Mouse (Mus musculus) left cerebral cortex, adult 18-20 months (tissue): ENCODE measurements around the gene Dlgap4. TPM values are rescaled to one million over a fixed set of nuclear protein-coding genes. Genes with fewer than 3 reads are reported as not detected.
"Not testable (repeated sequence)": the region's sequence is repeated elsewhere in the genome, so short reads cannot be mapped to it uniquely, and the experiment has no call there.

Source experiments
- DNase-seq, 2 experiments: peaks; one replicate each; pipeline ENCODE4 v3.0.0; 2021 to 2022; ENCODE audit warnings: low spot score in 2 of 2, mixed read lengths in 1 of 2
- total RNA-seq, 2 experiments: library from RNA; stranded (reverse); gene quantifications; 2 replicates each; pipeline ENCODE4 v1.2.3; 2021

Gene Dlgap4
- total RNA-seq, 2 experiments from 2014 or later, result 215 to 219 TPM

DNA sequence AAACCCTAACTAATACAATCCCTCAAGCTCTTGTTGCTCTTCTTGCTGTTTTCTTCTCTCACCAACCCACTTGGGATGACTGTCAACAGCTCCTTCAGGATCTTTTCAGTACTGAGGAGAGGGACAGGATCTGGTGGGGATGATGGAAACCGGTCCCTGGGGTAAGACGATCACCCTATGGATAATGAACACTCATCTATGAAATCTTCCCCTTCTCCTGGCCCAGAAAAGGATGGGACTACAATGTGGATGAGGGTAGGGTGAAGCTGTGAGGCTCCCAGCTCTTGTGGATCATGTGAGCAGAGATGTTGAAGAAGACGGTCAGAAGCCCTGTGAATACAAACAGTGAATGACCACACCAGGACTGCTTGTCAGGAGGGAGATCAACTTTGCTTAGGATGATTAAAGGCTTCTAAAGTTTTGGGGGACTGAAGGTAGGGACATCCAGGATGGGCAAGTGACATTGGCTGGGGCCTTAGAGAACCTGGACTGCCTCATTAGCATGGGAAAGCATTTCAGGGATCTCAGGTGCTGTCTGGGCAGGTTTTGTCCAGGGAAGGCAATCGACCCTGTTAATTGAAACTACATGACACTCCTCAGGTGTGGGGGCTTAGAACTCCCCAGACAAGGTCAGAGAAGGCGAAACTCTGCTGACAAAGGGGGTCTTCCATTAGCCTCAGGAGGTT lies 173.7 kb downstream of the Dlgap4 start:
- no peak for DNase-seq

DNA sequence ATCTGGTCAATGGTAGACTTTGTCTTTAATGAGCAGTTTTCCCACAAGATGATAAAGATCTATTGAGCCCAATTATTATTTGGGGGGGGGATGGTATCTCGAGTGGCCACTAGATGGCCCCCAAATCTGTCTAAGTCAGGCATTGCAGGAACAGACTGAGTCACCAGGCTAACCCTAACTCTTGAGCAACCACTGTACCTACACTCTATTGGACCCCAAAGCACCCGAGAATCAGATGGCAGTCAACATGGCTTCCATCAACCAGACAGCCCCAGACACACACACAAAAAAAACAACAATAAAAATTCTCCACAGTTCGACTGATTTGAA lies 174.2 kb downstream of the Dlgap4 start:
- no peak for DNase-seq

DNA sequence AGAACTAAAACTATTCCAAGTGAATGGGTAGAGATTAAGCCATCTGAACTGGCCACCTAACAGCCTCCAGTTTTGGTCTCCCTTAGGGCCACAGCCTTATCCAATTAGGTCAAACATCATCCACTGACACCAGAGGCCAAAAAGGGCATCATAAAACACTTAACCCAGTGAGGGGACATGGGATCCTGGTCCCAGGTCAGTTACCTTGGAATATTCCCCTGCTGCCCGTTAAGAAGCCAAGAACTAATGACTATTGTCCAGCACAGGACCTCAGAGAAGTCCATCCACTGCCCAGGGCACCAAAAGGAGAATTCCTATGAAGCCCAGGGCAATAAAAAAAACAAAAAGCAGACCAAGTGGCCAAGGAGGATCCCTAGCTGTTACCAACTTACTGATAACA lies 175.3 kb downstream of the Dlgap4 start:
- DNase-seq, result no peak

DNA sequence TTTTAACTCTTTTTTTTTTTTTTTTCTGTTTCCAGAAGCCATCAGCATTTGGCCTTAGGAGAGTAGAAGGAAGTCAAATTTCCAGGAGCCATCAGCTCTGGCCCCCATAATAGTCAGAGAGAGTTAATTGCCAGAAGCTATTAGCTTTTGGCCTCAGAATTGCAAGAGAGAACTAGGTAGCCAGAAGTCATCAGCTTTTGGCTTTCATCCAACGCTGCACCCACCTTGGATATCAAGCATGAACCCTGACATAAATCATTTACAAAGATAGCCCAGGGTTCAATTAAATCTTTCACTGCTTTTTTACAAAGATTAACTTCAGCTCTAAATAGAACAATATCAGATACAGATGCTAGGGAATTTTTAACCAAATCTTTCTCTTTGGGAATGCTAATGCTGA lies 185.0 kb downstream of the Dlgap4 start:
- no peak for DNase-seq

DNA sequence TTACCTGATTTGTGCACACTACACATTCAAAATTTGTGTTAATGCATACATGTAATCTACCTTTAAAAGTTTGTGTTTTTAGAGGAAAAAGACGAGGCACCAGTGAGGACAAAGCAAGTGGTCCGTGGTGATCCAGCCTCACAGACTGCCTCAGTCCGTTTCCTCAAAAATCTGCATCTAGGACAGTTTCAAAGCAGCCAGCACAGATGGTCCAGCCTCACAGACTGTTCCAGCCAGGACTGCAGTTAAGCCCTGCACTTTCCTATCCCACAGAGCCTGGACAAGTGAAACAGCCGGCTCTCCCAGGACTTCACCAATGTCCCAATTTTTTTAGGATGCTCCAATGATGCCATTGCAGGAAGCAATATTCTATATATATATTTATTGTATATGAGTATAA lies 187.5 kb downstream of the Dlgap4 start:
- no peak for DNase-seq

DNA sequence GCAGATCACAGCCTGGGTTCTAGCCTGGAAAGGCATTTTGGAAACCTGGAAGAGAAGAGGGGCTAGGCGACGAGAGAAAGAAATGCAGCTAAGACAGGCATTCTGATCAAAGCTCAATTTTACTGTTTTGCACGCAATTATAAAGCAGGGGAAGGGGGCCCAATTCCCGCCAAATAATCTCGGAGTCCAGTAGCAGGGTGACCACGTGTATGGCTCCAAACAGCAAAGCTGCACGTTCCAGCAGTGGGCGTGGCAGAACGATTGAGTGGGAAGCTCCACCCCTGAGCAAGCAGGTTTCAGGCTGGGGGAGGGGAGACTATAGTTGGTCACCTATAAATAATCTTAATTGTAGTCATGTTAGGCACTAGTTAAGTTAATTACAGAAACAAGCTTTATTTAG lies 188.6 kb downstream of the Dlgap4 start:
- DNase-seq, result not testable (repeated sequence)

DNA sequence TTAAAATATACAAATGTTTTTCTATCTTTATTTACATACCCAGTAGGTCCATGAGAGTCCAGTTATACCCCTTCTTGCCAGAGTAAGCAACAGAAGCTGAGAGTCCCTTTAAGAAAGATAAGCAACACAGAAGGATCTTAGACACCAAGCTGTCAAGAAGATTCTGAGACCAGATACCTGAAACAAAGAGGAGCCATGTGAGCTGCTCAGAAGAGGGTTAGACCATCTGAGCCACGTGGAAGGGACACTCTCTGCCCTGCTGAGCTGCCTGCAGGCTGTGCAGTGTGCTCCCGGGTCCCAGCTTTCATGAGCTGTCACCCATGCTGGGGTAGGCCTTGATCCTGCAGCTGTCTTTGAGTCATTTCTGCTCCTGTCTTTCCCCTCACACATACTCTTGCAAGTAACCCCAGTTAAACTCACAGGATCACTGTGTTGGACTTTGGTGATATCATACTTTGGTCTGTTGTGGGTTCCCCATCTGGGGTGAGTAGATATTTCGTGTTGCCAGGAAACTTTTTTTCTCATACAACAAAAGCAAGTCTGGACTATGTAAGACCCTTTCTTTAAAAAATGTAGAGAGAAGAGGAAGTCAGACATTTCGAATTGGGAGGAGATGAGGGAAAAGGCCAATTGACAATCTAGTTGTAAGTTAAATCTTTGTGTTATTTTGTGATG lies 190.3 kb downstream of the Dlgap4 start:
- no peak for DNase-seq

DNA sequence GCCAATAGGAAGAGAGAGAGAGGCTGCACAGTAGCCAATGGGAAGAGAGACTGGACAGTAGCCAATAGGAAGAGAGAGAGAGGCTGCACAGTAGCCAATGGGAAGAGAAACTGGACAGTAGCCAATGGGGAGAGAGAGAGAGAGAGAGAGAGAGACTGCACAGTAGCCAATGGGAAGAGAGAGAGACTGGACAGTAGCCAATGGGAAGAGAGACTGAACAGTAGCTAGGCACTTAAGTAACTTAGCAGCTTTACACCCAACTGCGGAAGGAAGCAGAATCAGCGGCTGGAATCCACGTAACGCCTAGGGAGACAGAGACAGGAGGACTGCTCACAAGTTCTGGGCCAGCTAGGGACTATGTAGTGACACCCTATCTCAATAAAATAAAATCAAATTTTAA lies 191.1 kb downstream of the Dlgap4 start:
- DNase-seq, result no peak

DNA sequence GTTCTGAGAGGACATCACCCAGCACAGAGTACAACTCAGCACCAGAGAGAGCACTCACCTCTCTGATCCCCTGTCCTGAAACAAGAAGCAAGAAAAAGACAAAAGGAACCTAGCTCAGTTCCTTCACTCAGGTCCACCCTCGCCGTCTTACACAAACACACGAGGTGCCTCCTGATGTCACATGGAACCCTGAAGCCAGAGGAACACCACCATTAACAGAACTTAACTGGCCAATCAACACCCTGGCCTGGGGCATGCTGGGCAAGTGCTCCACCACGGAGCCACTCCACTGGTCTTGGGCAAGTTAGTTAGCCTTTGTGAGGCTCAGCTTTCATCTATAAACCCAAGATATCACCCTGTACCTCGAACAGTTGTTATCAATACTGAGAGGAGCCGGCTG lies 193.4 kb downstream of the Dlgap4 start:
- DNase-seq, result no peak

DNA sequence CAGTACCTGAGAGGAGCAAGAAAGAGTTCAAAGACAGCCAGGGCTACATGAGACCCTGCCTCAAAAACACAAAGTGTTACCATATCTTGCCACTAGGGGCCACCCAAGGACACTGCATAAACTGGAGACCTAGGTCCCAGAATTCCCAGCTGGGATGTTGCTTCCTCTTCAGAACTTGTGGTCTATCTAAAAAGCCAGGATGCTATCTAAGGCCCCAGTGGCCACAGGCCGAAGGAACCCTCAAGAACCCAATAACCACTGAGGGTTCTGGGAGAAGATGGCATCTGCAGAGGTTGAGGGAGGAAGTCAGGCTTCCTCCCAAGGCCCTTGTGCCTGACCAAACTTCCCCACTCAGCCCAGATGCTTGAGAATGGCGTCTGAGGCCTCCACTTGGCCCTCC lies 196.1 kb downstream of the Dlgap4 start:
- peak; percentile 43 to 63 for DNase-seq

DNA sequence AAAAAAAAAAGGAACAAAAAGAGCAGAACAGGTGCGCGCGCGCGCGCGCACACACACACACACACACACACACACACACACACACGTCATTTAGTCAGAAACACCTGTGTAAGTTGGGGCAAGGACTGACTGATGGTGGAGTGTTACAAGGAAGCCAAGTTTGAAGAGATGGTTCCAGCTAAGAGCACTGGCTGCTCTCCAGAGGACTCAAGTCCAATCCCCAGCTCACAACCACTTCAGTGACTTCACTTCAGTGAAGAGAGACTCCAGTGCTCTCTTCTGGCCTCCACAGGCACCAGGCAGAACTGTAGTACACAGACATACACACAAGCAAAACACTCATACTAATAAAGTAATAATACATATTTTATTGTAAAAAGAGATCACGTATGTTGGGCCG lies 197.2 kb downstream of the Dlgap4 start:
- no peak for DNase-seq

DNA sequence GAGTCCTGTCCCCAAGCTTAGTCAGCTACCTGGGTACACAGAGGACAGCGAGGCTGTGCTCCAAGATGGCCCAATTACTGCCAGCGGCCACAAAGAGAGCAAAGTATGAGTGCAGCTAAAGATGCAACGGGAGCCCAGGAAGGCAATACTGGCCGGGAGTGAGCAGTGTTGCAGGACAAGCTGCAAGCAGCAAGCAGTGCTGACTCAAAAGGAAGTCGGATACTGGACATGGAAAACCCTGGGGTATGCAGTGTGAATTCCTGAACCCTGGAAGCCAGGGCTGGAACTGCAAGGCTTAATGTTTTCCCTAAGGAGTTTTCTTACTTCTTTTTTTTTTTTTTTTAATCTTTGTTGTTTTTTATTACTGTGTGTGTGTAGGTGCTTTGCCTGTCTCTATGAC lies 198.1 kb downstream of the Dlgap4 start:
- DNase-seq, result no peak

Other genes with a start within 250 kb of the Dlgap4 start
- gene Epb41l1, start 192.8 kb upstream of the Dlgap4 start, total RNA-seq, result 100 to 1,000 TPM; 364 to 365 TPM
- gene Aar2, start 66.1 kb upstream of the Dlgap4 start, total RNA-seq, result 10 to 100 TPM; 35.8 to 38.4 TPM
- gene Myl9, start 161.7 kb downstream of the Dlgap4 start, total RNA-seq, result 10 to 100 TPM; 13.2 to 15.3 TPM
- gene Tgif2, start 226.3 kb downstream of the Dlgap4 start, total RNA-seq, result 1 to 10 TPM in 1 of 2 experiments, under 1 TPM in 1; 0.40 to 1.3 TPM
- gene 4930518I15Rik, start 244.2 kb downstream of the Dlgap4 start, total RNA-seq, result 1 to 10 TPM; 1.7 to 2.9 TPM
- gene Rab5if, start 249.4 kb downstream of the Dlgap4 start, total RNA-seq, result 10 to 100 TPM; 89.8 to 97.6 TPM